In genomic region chr5:30796125-30796524, GRCm38 (mm10) we compare ENCODE assay signal across 8 mouse cellular contexts. TPM values are rescaled to one million over a fixed set of nuclear protein-coding genes. Genes with fewer than 3 reads are reported as not detected.
DNase-seq lines count a peak whose midpoint lies in the region; ATAC-seq lines count a peak whose summit lies in the region.

No protein-coding gene starts in this region.

- no peak overlapping the region for H3K9ac ChIP-seq in limb, embryonic 15.5 days
- H3K9ac ChIP-seq in stomach, embryonic 14.5 days (replicated peaks; ENCODE audit: low read depth, low read length): no peak overlapping the region

- peak; percentile 35; the same call in 1 of the 2 replicates for ATAC-seq in limb, embryonic 15.5 days (ENCODE audit: insufficient number of reproducible peaks, low FRiP score, low TSS enrichment, low read depth)
- ATAC-seq in stomach, embryonic 14.5 days (ENCODE audit: insufficient number of reproducible peaks, insufficient read depth, low FRiP score, low read depth): peak; percentile 53; the same call in 1 of the 2 replicates

- no peak overlapping the region for H3K4me2 ChIP-seq in limb, embryonic 15.5 days
- H3K4me2 ChIP-seq in stomach, embryonic 14.5 days (replicated peaks; ENCODE audit: low read depth, low read length): no peak overlapping the region

- peaks cover 22% of the 10 kb centered on the region for H3K4me1 ChIP-seq in embryonic facial prominence, embryonic 10.5 days
- peaks cover 4% of the 10 kb centered on the region; the same call in 1 of the 2 replicates for H3K4me1 ChIP-seq in limb, embryonic 15.5 days
- H3K4me1 ChIP-seq in stomach, embryonic 14.5 days (ENCODE audit: control insufficient read depth, insufficient read depth, low read length): no peaks in the 10 kb centered on the region

- H3K36me3 ChIP-seq in embryonic facial prominence, embryonic 10.5 days (replicated peaks): peaks cover 64% of the 10 kb centered on the region
- H3K36me3 ChIP-seq in limb, embryonic 15.5 days: no peaks in the 10 kb centered on the region
- H3K36me3 ChIP-seq in stomach, embryonic 14.5 days (ENCODE audit: control insufficient read depth, insufficient read depth, low read length): no peaks in the 10 kb centered on the region

- no peak overlapping the region for H3K27ac ChIP-seq in embryonic facial prominence, embryonic 10.5 days (replicated peaks)
- no peak overlapping the region for H3K27ac ChIP-seq in limb, embryonic 15.5 days
- H3K27ac ChIP-seq in stomach, embryonic 14.5 days (ENCODE audit: low read length): no peak overlapping the region

- peak; percentile 84 for DNase-seq in layer of hippocampus, adult 11-12 months (ENCODE audit: low spot score)
- DNase-seq in layer of hippocampus, adult 9-10 months (ENCODE audit: low spot score): no peak
- DNase-seq in embryonic facial prominence, embryonic 10.5 days (ENCODE audit: low spot score): peak; percentile 89
- peak; percentile 70 for DNase-seq in heart, adult 8-10 months (ENCODE audit: low spot score)
- peak; percentile 68 for DNase-seq in kidney, adult 9 months
- peak; percentile 58 to 73 for DNase-seq in natural killer cell, adult 2 months (ENCODE audit: low spot score in 2 of 2)

- H3K4me3 ChIP-seq in embryonic facial prominence, embryonic 10.5 days: no peak overlapping the region
- H3K4me3 ChIP-seq in limb, embryonic 15.5 days: no peak overlapping the region
- H3K4me3 ChIP-seq in stomach, embryonic 14.5 days (ENCODE audit: low read depth, low read length): no peak overlapping the region

- H3K27me3 ChIP-seq in embryonic facial prominence, embryonic 10.5 days (replicated peaks; ENCODE audit: low read depth, poor library complexity, severe bottlenecking): peaks cover 7% of the 10 kb centered on the region; the same call in 1 of the 2 replicates
- no peaks in the 10 kb centered on the region for H3K27me3 ChIP-seq in limb, embryonic 15.5 days
- no peaks in the 10 kb centered on the region for H3K27me3 ChIP-seq in stomach, embryonic 14.5 days (ENCODE audit: control insufficient read depth, insufficient read depth, low read length)

- WGBS in embryonic facial prominence, embryonic 10.5 days: 14% methylated on average over 12 of the region's 12 CpGs
- 16% methylated on average over 12 of the region's 12 CpGs for WGBS in limb, embryonic 15.5 days
- WGBS in stomach, embryonic 14.5 days: 13% methylated on average over 12 of the region's 12 CpGs

- H3K9me3 ChIP-seq in embryonic facial prominence, embryonic 10.5 days: no peaks in the 10 kb centered on the region
- H3K9me3 ChIP-seq in limb, embryonic 15.5 days: no peaks in the 10 kb centered on the region
- H3K9me3 ChIP-seq in stomach, embryonic 14.5 days (ENCODE audit: control insufficient read depth, low read depth, low read length): no peaks in the 10 kb centered on the region

RNA-seq across cellular contexts. Expression of gene Mapre3, which starts 18.3 kb away (rescaled TPM):
- polyA plus RNA-seq in embryonic facial prominence, embryonic 10.5 days (2016; fragmentation: Nextera tagmentation; extraction: Ambion mirVana): 15.2 and 15.5 TPM in 2 replicates
- total RNA-seq in heart, adult 8-10 months (2022): 10 to 100 TPM; 43.1 to 48.3 (median 44.5) TPM
- 30.4 and 30.6 TPM in 2 replicates for polyA plus RNA-seq in limb, embryonic 15.5 days (2015; fragmentation: Nextera tagmentation; extraction: Ambion mirVana)
- 19.2 and 22.7 TPM in 2 replicates for polyA plus RNA-seq in stomach, embryonic 14.5 days (2014; fragmentation: Nextera tagmentation; extraction: Ambion mirVana)
